Mouse (Mus musculus) E14TG2a.4 (cell line): ENCODE results near the gene Psrc1.

Source experiments
- H3K27me3 ChIP-seq: 2 replicates; pipeline ENCODE4 v1.6.1; 2014; ENCODE audit warnings: low read length, control low read depth; ENCODE audit not compliant: insufficient read depth
- H3K36me3 ChIP-seq: 2 replicates; pipeline ENCODE4 v1.6.1; 2014; ENCODE audit warnings: low read length, control low read depth; ENCODE audit not compliant: insufficient read depth
- H3K4me1 ChIP-seq: replicated peaks from 2 replicates; pipeline ENCODE4 v1.6.1; 2014; ENCODE audit warnings: low read depth, low read length, control low read depth
- H3K4me3 ChIP-seq: replicated peaks from 2 replicates; pipeline ENCODE4 v1.5.1; 2014; ENCODE audit warnings: mild to moderate bottlenecking, low read length
- H3K9me3 ChIP-seq: 2 replicates; pipeline ENCODE4 v1.6.1; 2014; ENCODE audit warnings: low read length, control low read depth
- CTCF ChIP-seq: conservative IDR thresholded peaks from 2 replicates; pipeline ENCODE4 v1.5.1; 2014; ENCODE audit warnings: low read length
- NANOG ChIP-seq: IDR thresholded peaks from 2 replicates; pipeline ENCODE4 v1.6.1; 2014; ENCODE audit warnings: borderline replicate concordance, low read length, mixed read lengths
- POU5F1 ChIP-seq: IDR thresholded peaks from 2 replicates; pipeline ENCODE4 v1.6.1; 2014; ENCODE audit warnings: low read length, borderline replicate concordance

Gene Psrc1

DNA sequence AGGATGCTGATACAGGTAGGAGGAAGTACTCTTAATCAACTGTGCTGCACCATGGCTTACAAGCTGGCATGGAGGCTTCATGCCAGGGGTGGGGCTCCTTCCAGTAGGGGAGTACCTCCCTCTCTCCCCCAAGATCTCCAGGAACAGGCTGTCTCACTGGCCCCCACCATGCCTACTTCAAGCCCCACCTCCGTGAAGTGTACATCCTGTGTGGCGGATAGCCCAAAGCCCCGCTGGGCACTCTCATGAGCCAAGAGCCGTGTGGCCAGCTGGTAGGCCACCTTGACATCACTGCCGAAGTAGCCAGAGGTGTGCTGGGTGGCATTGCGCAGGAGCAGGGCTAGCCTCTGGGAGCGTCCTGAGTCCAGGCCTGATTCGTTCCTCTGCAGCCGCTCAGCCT lies 14.6 kb downstream of the Psrc1 start:
- H3K36me3 ChIP-seq, result no peaks in the 10 kb centered on the region
- peaks cover 85% of the 10 kb centered on the region for H3K27me3 ChIP-seq
- peak overlapping the region; percentile 63 for H3K4me3 ChIP-seq
- no peaks in the 10 kb centered on the region for H3K9me3 ChIP-seq
- H3K4me1 ChIP-seq, result peaks cover 66% of the 10 kb centered on the region
- TF ChIP-seq POU5F1, result no peak
- TF ChIP-seq NANOG, result no peak
- no peak for TF ChIP-seq CTCF

DNA sequence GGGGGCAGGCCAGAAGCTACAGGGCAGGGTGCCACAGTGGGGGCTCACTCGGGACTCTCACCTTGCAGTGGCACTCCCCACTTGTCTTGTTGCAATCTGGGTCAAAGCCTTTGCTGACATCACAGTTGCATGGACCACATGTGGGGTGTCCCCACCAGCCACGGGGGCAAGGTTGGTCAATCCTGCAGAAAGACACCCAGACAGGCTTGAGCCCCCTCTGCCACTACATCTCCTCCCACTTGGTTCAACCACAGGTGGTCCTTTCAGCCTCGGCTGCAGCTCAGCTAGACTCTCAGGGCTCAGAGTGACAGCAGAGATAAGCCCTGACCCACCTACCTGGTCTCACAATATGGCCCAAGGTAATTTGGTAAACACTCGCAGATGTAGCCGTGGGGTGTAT lies 16.8 kb downstream of the Psrc1 start:
- peaks cover 89% of the 10 kb centered on the region for H3K27me3 ChIP-seq
- no peaks in the 10 kb centered on the region for H3K9me3 ChIP-seq
- H3K4me3 ChIP-seq, result no peak overlapping the region
- no peaks in the 10 kb centered on the region for H3K36me3 ChIP-seq
- TF ChIP-seq NANOG, result no peak
- no peak for TF ChIP-seq CTCF
- TF ChIP-seq POU5F1, result no peak
- peaks cover 75% of the 10 kb centered on the region for H3K4me1 ChIP-seq

DNA sequence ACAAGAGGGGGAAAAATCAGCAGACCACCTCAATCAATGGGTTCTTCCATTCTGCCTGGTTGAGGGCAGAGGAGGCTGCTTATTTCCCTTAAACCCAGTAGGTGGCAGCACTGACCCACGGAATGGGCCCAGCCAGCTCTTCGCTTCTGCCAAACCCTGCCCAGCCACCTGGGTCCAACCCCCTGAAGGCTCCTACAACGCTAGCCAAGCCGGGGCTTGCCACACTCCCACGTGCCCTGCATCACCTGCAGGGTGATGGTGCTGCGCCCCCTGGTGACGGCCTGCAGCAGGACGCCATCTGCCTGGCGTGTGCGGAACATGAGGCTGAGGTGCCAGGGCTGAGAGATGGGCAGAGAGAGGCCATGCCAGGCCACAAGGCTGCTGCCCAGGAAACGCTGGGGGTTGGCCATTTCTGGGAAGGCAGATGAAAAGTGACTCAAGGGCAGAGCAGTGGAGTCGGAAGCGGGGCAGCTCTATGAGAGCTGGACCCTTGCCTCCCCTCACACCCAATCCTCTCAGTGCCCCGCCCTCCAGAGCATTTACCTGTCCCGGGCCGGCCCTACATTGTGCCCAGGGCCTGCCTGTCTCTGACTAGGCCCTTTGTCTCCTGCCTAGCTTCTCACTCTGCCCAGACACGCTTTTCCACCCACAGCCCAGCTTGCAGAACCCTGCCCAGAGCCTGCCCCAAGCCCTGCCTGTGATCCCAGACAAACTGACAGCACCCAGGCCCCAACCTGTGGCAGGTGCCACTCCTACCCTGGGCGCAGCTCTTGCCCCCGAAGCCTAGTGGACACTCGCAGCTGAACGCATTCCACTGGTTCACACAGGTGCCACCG lies 18.3 kb downstream of the Psrc1 start:
- Histone ChIP-seq H3K4me1 (peaks cover 74% of the 10 kb centered on the region), H3K9me3 (no peaks in the 10 kb centered on the region), H3K4me3 (peak overlapping the region; percentile 60), H3K27me3 (peaks cover 87% of the 10 kb centered on the region), H3K36me3 (no peaks in the 10 kb centered on the region)
- TF ChIP-seq CTCF, result peak; percentile 64
- TF ChIP-seq NANOG, result no peak
- no peak for TF ChIP-seq POU5F1

DNA sequence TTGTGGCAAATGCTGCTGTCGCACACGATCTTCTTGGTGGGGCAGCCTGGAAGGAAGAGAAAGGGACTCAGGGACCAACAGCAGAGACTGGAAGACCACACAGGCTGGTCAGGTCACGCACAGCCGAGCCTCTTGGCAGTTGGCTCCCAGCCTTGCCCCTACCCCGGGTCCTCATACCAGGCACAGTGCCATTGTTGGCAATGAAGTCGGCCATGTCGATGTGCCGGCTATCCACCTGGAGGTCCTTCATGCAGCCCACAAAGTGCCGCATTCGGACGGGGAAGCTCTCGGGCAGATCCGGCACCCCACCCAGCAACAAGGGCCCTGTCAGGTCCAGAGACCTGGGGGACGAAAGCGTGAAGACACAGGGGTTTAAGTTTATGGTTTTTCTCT lies 18.9 kb downstream of the Psrc1 start:
- no peaks in the 10 kb centered on the region for H3K9me3 ChIP-seq
- TF ChIP-seq CTCF (no peak), NANOG (no peak), POU5F1 (no peak)
- peaks cover 87% of the 10 kb centered on the region for H3K27me3 ChIP-seq
- H3K36me3 ChIP-seq, result no peaks in the 10 kb centered on the region
- H3K4me3 ChIP-seq, result peak overlapping the region; percentile 60
- peaks cover 73% of the 10 kb centered on the region for H3K4me1 ChIP-seq

DNA sequence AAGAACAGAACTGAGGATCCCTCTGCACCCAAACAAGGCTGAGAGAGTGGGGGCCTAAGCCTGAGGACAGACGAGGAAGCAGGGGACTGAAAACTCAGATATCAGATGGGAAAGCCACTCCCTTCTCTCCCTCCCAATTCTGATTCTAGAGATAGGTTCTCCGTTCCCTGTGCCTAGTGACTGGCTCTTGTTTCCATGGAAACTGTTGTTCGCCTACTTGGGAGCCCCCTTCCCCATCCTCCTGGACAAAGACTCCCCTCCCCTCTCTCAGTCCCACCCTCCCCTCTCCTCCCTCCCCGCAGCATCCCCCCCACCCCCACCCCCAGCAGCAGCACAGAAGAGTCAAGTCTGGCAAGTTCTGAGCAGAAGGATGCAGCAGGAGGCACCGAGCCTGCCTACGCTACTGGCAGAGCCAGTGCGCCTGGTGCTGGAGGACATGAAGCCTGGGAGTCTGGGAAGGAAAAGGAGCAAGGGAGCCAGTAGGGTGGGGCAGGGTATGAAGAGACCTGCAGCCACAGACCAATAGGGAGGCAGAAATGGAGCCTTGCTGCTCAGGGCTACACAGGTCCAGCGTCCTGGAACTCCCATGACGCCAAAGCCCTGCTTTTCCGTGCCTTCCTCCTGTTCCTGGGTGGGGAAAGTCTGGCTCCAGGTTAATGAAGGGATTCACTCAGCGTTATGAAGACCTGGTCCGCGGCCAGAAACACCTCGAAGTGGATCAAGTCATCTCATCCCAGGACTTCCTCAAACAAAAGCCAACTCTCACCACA lies 22.1 kb downstream of the Psrc1 start:
- no peaks in the 10 kb centered on the region for H3K36me3 ChIP-seq
- no peaks in the 10 kb centered on the region for H3K9me3 ChIP-seq
- H3K4me3 ChIP-seq, result peak overlapping the region; percentile 64
- TF ChIP-seq CTCF (no peak), NANOG (no peak), POU5F1 (no peak)
- H3K27me3 ChIP-seq, result peaks cover 84% of the 10 kb centered on the region
- H3K4me1 ChIP-seq, result peaks cover 66% of the 10 kb centered on the region

DNA sequence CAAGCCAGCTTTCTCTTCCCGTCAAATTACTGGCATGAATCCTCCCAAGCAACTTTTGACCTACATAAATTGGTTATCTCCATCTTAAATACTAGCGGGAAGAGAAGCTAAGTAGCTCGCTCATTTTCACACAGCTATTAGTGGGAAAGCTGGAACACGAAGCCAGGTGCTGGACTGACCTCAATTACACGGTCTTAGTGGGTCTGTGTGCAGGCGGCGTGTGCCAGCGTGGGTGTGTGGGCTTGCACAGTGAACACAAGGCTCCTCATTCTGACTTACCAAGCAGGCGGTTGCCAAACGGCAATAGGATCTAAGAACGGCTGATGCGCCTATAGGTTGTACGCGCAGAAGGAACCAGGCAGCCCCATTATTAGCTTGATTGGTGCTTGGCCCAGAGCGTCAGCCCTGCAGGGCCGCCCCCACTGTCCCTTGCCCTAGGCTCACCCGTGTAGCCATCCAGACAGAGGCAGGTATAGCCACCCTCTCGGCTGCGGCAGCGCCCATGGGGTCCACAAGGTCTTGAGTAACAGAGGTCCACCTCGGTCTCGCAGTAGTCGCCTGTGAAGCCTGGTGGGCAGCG lies 22.8 kb downstream of the Psrc1 start:
- Histone ChIP-seq H3K36me3 (no peaks in the 10 kb centered on the region), H3K27me3 (peaks cover 78% of the 10 kb centered on the region), H3K9me3 (no peaks in the 10 kb centered on the region), H3K4me3 (peak overlapping the region; percentile 64), H3K4me1 (peaks cover 68% of the 10 kb centered on the region)
- no peak for TF ChIP-seq CTCF
- TF ChIP-seq POU5F1, result no peak
- no peak for TF ChIP-seq NANOG

DNA sequence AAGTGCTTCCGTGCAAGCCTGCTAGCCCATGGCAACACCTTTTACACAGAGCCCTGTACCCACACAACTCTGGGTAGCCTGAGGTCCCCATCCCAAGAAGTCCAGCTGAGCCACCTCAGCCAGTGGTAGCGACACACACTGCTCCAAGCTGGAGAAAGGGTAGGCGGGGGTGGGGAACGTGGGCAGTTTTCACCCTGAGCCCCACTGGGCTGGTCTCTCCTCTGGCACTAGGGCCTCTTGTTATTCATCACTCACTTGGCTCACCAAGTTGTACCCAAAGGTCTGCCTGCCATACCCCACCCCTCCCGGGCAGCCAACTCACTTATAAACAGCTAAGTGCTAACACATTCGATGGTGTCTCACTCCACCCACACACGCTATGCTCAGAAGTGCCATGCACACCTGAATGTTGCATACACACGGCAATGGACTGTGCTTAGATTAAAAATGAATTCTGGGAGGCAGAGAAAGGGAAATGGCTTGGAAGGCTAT lies 24.9 kb downstream of the Psrc1 start:
- H3K27me3 ChIP-seq, result peaks cover 84% of the 10 kb centered on the region
- no peak overlapping the region for H3K4me3 ChIP-seq
- no peak for TF ChIP-seq NANOG
- no peak for TF ChIP-seq CTCF
- no peak for TF ChIP-seq POU5F1
- H3K4me1 ChIP-seq, result peaks cover 67% of the 10 kb centered on the region
- H3K36me3 ChIP-seq, result no peaks in the 10 kb centered on the region
- no peaks in the 10 kb centered on the region for H3K9me3 ChIP-seq

DNA sequence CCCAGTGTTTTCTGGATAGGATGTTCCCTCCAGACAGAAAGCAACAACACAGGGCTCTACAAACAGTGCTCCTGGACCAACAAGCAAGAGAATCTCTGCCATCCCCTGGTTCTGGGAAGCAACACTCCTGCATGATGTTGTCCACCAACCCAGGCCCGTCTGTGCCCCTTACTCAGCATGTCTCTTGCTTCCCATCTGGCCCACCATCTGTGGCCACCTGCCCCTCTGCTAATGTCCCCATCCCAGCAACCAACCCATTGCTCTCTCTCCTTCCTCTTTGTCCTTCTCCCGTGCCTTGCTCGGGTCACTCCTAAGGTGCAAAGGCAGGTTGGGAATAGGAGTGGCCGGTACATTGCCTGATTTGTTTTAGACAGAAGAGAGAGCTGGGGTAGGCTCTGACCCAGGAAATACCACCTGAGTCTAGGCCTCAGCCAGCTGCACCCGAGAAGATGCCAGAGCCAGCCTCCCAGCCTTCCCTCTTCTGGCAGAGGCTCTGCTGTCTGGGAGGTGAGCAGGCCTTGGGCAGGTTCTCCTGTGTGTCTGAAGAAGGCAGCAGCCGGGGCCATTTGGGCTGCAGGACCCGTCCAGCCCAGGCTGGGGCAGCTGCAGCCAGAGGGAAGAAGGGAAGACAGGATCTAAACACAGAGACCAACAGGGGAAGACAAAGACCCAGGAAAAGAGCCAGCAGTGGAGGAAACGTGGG lies 26.2 kb downstream of the Psrc1 start:
- peaks cover 85% of the 10 kb centered on the region for H3K27me3 ChIP-seq
- no peaks in the 10 kb centered on the region for H3K36me3 ChIP-seq
- peaks cover 74% of the 10 kb centered on the region for H3K4me1 ChIP-seq
- H3K4me3 ChIP-seq, result no peak overlapping the region
- no peaks in the 10 kb centered on the region for H3K9me3 ChIP-seq
- TF ChIP-seq POU5F1, result no peak
- no peak for TF ChIP-seq NANOG
- TF ChIP-seq CTCF, result no peak
